Mouse (Mus musculus) hindbrain, embryonic 13.5 days (tissue): ENCODE measurements around the gene Tenm2. TPM values are rescaled to one million over a fixed set of nuclear protein-coding genes. Genes with fewer than 3 reads are reported as not detected.

Source experiments
- ATAC-seq: fragments of 200-750 bp; cut with Nextera tagmentation; 2 replicates; pipeline ENCODE4 v1.8.0; 2017; ENCODE audit warnings: moderate TSS enrichment; ENCODE audit not compliant: low FRiP score
- H3K27ac ChIP-seq: fragments of 300-500 bp; sonication (generic); 2 replicates; pipeline ENCODE4 v1.5.1; 2015; ENCODE audit warnings: inconsistent platforms, mild to moderate bottlenecking, moderate library complexity
- H3K27me3 ChIP-seq: fragments of 300-500 bp; sonication (generic); 2 replicates; pipeline ENCODE4 v1.6.1; 2015; ENCODE audit warnings: mild to moderate bottlenecking, inconsistent platforms
- H3K36me3 ChIP-seq: fragments of 300-500 bp; sonication (generic); 2 replicates; pipeline ENCODE4 v1.6.1; 2015; ENCODE audit warnings: mild to moderate bottlenecking, inconsistent platforms
- H3K4me1 ChIP-seq: fragments of 300-500 bp; sonication (generic); replicated peaks from 2 replicates; pipeline ENCODE4 v1.6.1; 2015; ENCODE audit warnings: inconsistent platforms
- H3K4me2 ChIP-seq: fragments of 300-500 bp; sonication (generic); 2 replicates; pipeline ENCODE4 v1.6.1; 2015; ENCODE audit warnings: inconsistent platforms, mild to moderate bottlenecking, moderate library complexity
- H3K4me3 ChIP-seq: fragments of 300-500 bp; sonication (generic); 2 replicates; pipeline ENCODE4 v1.5.1; 2015; ENCODE audit warnings: mild to moderate bottlenecking, inconsistent platforms
- H3K9ac ChIP-seq: fragments of 300-500 bp; sonication (generic); 2 replicates; pipeline ENCODE4 v1.6.1; 2015; ENCODE audit warnings: mild to moderate bottlenecking, inconsistent platforms
- H3K9me3 ChIP-seq: fragments of 300-500 bp; sonication (generic); 2 replicates; pipeline ENCODE4 v1.6.1; 2016; ENCODE audit warnings: inconsistent platforms
- WGBS: fragments of 180-500 bp; shearing (Covaris S2); methylation state at CpG from one replicate; pipeline ENCODE4 v1.1.7; 2015; 5-methylcytosine and 5-hydroxymethylcytosine counted together
- polyA plus RNA-seq: library from polyadenylated mRNA; unstranded; fragments of >200 nt; fragmentation: Nextera tagmentation; extraction: Ambion mirVana; gene quantifications from 2 replicates; pipeline ENCODE4 v1.2.1, GENCODE M21; 2015

Tenm2 gene
- polyA plus RNA-seq, 1 experiment from 2014 or later, result 29.4 TPM

DNA sequence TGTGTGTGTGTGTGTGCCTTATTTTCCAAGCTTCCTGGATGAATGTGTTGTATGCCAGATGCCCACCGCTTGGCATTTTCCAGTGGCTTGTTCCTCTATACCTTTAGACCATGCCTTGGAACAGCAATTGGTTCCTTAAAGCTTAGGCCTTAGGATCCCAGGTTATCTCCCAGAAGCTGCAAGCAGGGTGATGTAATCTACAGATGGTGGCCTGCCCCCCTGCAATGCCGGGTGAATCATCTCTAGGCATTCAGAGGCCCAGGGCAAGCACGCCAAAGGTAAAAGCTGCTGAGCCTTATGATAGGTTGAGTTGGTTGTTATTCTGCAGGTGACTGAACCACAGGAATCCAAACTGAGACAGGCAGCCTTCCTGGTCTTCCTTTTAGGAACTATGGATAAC is 1253.0 kb downstream of the Tenm2 start:
- no peaks in the 10 kb centered on the region for H3K9me3 ChIP-seq
- no peak overlapping the region for H3K4me2 ChIP-seq
- H3K9ac ChIP-seq, result no peak overlapping the region
- peaks cover 31% of the 10 kb centered on the region for H3K4me1 ChIP-seq
- no peak for ATAC-seq
- peaks cover 17% of the 10 kb centered on the region for H3K27me3 ChIP-seq
- H3K4me3 ChIP-seq, result no peak overlapping the region
- no peak overlapping the region for H3K27ac ChIP-seq
- 81% methylated on average over 3 of the region's 3 CpGs for WGBS
- no peaks in the 10 kb centered on the region for H3K36me3 ChIP-seq

DNA sequence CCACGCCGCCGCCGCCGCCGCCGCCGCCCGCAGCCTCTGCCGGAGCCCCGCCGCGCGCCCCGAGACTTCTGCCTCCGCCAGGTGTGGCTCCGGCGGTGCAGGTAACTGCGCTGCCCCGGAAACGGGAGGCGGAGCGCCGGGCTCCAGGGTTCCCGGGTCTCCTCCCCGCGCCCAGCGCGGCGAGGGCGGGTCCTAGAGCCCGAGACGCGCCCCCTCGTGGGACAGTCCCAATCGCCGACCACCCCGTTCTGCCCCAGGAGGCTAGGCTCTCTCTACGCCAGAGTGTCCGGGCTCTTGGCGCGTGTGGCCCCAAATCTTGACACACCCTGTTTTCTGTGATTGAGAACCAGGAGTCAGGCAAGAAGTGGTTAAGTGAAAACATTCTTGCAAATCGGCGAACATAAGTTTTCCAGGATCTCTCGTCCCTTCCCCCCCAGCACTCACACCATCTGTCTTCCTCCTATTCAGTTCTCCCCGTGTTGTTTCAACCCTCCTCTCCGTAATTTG is 1255.3 kb downstream of the Tenm2 start, which contains the start of gene Wwc1:
Wwc1 (minus strand) TSS at position 117 of the 507 bp plus-strand sequence.
- Histone ChIP-seq H3K9me3 (no peaks in the 10 kb centered on the region), H3K9ac (peak within 1 kb of the TSS; percentile 92), H3K36me3 (no peaks in the 10 kb centered on the region), H3K4me1 (peaks cover 45% of the 10 kb centered on the region), H3K4me2 (peak within 1 kb of the TSS; percentile 80), H3K4me3 (peak within 1 kb of the TSS; percentile 74), H3K27ac (peak within 1 kb of the TSS; percentile 64), H3K27me3 (peaks cover 17% of the 10 kb centered on the region)
- peak; percentile 65 for ATAC-seq
- WGBS, result 0% methylated on average over 29 of the region's 47 CpGs

DNA sequence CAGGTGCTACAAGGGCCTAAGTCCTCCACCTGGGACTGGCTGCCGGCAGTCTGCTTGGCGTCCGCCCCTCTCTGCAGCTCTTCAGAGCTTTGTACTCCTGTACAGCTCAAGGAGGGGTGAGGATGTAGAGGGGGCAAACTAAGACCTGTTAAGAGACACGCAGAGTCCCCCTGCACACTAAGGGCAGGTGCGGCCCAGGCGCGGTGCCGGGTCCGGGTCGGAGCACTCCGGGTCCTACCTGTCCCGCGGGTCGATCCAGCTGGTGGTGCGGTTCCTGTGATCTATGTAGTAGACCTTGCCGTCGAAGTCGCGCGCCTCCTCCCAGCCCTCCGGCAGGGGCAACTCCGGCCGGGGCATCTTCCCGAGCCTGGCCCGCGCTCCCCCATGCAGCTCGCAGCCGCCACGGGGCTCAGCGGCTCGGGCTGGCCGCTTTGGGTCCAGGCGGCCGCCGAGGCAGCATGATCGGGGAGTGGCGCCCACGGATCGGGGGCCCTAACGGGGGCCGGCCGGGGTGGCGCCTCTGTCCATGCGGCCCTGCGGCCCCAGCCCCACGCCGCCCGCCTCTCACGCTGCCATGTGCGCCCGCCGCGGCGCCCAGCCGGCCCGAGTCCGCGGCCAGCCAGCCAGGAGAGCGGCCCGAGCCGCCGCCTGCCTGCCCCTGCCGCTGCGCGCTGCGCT is 1255.9 kb downstream of the Tenm2 start:
- WGBS, result under 1% methylated on average over 64 of the region's 66 CpGs
- Histone ChIP-seq H3K4me3 (peak overlapping the region; percentile 74), H3K27me3 (peaks cover 17% of the 10 kb centered on the region), H3K4me2 (peak overlapping the region; percentile 80), H3K27ac (peak overlapping the region; percentile 64), H3K36me3 (no peaks in the 10 kb centered on the region), H3K9me3 (no peaks in the 10 kb centered on the region), H3K4me1 (peaks cover 45% of the 10 kb centered on the region), H3K9ac (peak overlapping the region; percentile 92)
- ATAC-seq, result peak; percentile 52

DNA sequence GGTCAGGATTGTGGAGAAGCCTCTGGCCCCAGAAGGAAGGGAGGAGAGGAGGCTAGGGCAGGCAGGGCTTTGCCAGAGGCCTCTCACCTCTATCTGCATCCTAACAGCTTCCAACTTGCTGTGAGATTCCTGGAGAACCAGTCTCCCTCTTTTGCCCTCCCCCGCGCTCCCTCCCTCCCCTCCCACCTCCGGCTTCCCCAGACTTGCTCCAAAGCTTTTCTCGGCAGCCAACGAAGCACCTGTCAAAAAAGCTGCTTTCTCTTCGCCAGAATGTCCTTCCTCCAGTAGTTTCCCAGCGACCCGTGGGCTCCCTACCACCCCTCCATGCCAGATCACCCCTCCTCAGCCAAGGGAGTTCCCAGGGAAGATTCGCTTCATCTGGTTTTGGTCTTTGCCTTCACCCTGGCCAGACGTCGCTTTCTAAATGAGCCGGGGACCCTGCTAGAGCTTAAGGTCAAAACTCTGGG is 1256.5 kb downstream of the Tenm2 start:
- H3K4me1 ChIP-seq, result peaks cover 45% of the 10 kb centered on the region
- peak overlapping the region; percentile 30; the same call in 1 of the 2 replicates for H3K27ac ChIP-seq
- peak overlapping the region; percentile 92 for H3K9ac ChIP-seq
- peak overlapping the region; percentile 80 for H3K4me2 ChIP-seq
- H3K36me3 ChIP-seq, result no peaks in the 10 kb centered on the region
- no peak for ATAC-seq
- 2% methylated on average over 12 of the region's 12 CpGs for WGBS
- H3K27me3 ChIP-seq, result peaks cover 17% of the 10 kb centered on the region
- H3K4me3 ChIP-seq, result peak overlapping the region; percentile 74
- H3K9me3 ChIP-seq, result no peaks in the 10 kb centered on the region

DNA sequence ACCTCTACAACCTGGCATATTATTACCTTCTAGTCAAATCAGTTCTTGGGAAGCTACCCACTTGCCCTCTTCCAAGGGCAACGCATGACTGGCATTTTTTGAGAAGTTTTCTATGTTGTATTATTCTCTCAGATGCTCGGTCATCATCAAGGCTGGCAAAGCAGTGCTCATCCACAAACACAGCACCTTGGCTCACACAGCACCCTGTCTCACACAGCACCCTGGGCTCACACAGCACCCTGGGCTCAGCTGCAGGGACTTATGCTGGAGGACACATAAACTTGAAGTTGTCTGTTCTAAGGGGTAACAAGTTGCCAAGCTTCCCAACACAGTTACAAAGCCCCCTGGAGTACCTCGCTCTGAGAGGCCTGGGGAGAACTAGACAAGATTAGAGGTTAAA is 1258.0 kb downstream of the Tenm2 start:
- no peak for ATAC-seq
- 78% methylated on average over 3 of the region's 3 CpGs for WGBS
- Histone ChIP-seq H3K27ac (peak overlapping the region; percentile 72; the same call in 1 of the 2 replicates), H3K27me3 (peaks cover 17% of the 10 kb centered on the region), H3K4me3 (peak overlapping the region; percentile 74; the same call in 1 of the 2 replicates), H3K36me3 (no peaks in the 10 kb centered on the region), H3K4me2 (peak overlapping the region; percentile 80), H3K4me1 (peaks cover 57% of the 10 kb centered on the region), H3K9ac (0 out of 2 replicates have a peak overlapping the region, but pooled peaks have one; percentile 49), H3K9me3 (no peaks in the 10 kb centered on the region)

GRCm38 (mm10) chr11:35977096-35977495 is 1258.7 kb downstream of the Tenm2 start:
- ATAC-seq, result no peak
- Histone ChIP-seq H3K4me2 (peak overlapping the region; percentile 80), H3K27me3 (peaks cover 16% of the 10 kb centered on the region; the same call in 1 of the 2 replicates), H3K27ac (peak overlapping the region; percentile 72), H3K4me1 (peaks cover 64% of the 10 kb centered on the region), H3K9ac (peak overlapping the region; percentile 49; the same call in 1 of the 2 replicates), H3K36me3 (no peaks in the 10 kb centered on the region), H3K4me3 (no peak overlapping the region; the same call in 1 of the 2 replicates), H3K9me3 (no peaks in the 10 kb centered on the region)
- WGBS, result 49% methylated on average over 6 of the region's 6 CpGs

- peak; percentile 60 for ATAC-seq
- 23% methylated on average over 6 of the region's 6 CpGs for WGBS
- H3K36me3 ChIP-seq, result no peaks in the 10 kb centered on the region
- H3K4me2 ChIP-seq, result peak overlapping the region; percentile 80
- peaks cover 67% of the 10 kb centered on the region for H3K4me1 ChIP-seq
- H3K27ac ChIP-seq, result peak overlapping the region; percentile 72
- no peak overlapping the region for H3K9ac ChIP-seq
- H3K9me3 ChIP-seq, result no peaks in the 10 kb centered on the region
- H3K4me3 ChIP-seq, result no peak overlapping the region
- 0 out of 2 replicates have a peak, but pooled peaks cover 10% of the 10 kb centered on the region for H3K27me3 ChIP-seq
Measured at GRCm38 (mm10) chr11:35976482-35976881, 1259.3 kb downstream of the Tenm2 start.

GRCm38 (mm10) chr11:35974632-35975450 is 1260.9 kb downstream of the Tenm2 start:
- Histone ChIP-seq H3K27me3 (0 out of 2 replicates have a peak, but pooled peaks cover 8% of the 10 kb centered on the region), H3K36me3 (no peaks in the 10 kb centered on the region), H3K4me3 (no peak overlapping the region), H3K9me3 (no peaks in the 10 kb centered on the region), H3K9ac (no peak overlapping the region), H3K4me1 (peaks cover 63% of the 10 kb centered on the region), H3K27ac (no peak overlapping the region), H3K4me2 (no peak overlapping the region)
- no peak for ATAC-seq
- WGBS, result 83% methylated on average over 6 of the region's 6 CpGs

GRCm38 (mm10) chr11:35973135-35973534 is 1262.6 kb downstream of the Tenm2 start:
- Histone ChIP-seq H3K36me3 (0 out of 2 replicates have a peak, but pooled peaks cover under 1% of the 10 kb centered on the region), H3K4me3 (no peak overlapping the region), H3K9me3 (no peaks in the 10 kb centered on the region), H3K27me3 (0 out of 2 replicates have a peak, but pooled peaks cover 4% of the 10 kb centered on the region), H3K4me1 (peaks cover 46% of the 10 kb centered on the region), H3K27ac (peak overlapping the region; percentile 67), H3K9ac (peak overlapping the region; percentile 13; the same call in 1 of the 2 replicates), H3K4me2 (no peak overlapping the region)
- 35% methylated on average over 7 of the region's 7 CpGs for WGBS
- no peak for ATAC-seq

GRCm38 (mm10) chr11:35972270-35972931 is 1263.4 kb downstream of the Tenm2 start:
- 2% methylated on average over 6 of the region's 6 CpGs for WGBS
- Histone ChIP-seq H3K27me3 (0 out of 2 replicates have a peak, but pooled peaks cover 4% of the 10 kb centered on the region), H3K4me2 (peak overlapping the region; percentile 26; the same call in 1 of the 2 replicates), H3K4me3 (no peak overlapping the region), H3K4me1 (peaks cover 41% of the 10 kb centered on the region), H3K9me3 (no peaks in the 10 kb centered on the region), H3K27ac (peak overlapping the region; percentile 67; the same call in 1 of the 2 replicates), H3K9ac (no peak overlapping the region), H3K36me3 (0 out of 2 replicates have a peak, but pooled peaks cover 4% of the 10 kb centered on the region)
- peak; percentile 11; the same call in 1 of the 2 replicates for ATAC-seq
